Mouse (Mus musculus) layer of hippocampus, postnatal 14 days (tissue): ENCODE data around the gene Tmem252. TPM values are rescaled to one million over a fixed set of nuclear protein-coding genes. Genes with fewer than 3 reads are reported as not detected.

Experiments
- DNase-seq, 2 experiments: peaks; one replicate each; pipeline ENCODE4 v3.0.0; 2021 to 2022; ENCODE audit warnings: low spot score in 2 of 2, mixed read lengths in 1 of 2
- total RNA-seq, 2 experiments: library from RNA; stranded (reverse); gene quantifications; 2 replicates each; pipeline ENCODE4 v1.2.3; 2021

Gene Tmem252
- total RNA-seq, 2 experiments from 2014 or later = 0.52 to 1.2 TPM

GRCm38 (mm10) chr19:24720448-24720847 is 46.6 kb downstream of the Tmem252 start:
- DNase-seq = no peak

GRCm38 (mm10) chr19:24724362-24724761 is 50.6 kb downstream of the Tmem252 start:
- DNase-seq = no peak

- DNase-seq = no peak
Observed at GRCm38 (mm10) chr19:24730661-24731060, 56.9 kb downstream of the Tmem252 start.

Other genes with a start within 250 kb of the Tmem252 start
- 10 to 100 TPM; 34.2 to 34.4 TPM for gene Fam122a, start 196.7 kb upstream of the Tmem252 start, total RNA-seq
- gene Pip5k1b, start 118.1 kb upstream of the Tmem252 start, total RNA-seq = 10 to 100 TPM; 37.0 to 40.3 TPM
- 1 to 10 TPM; 3.1 to 3.8 TPM for gene Pgm5, start 187.8 kb downstream of the Tmem252 start, total RNA-seq
- 100 to 1,000 TPM; 224 to 237 TPM for gene Gm10053, start 201.7 kb downstream of the Tmem252 start, total RNA-seq
- not detected for gene Foxd4, start 227.2 kb downstream of the Tmem252 start, total RNA-seq